Mouse (Mus musculus): ENCODE data around the gene Gm26657.

The Gm26657 gene

DNA sequence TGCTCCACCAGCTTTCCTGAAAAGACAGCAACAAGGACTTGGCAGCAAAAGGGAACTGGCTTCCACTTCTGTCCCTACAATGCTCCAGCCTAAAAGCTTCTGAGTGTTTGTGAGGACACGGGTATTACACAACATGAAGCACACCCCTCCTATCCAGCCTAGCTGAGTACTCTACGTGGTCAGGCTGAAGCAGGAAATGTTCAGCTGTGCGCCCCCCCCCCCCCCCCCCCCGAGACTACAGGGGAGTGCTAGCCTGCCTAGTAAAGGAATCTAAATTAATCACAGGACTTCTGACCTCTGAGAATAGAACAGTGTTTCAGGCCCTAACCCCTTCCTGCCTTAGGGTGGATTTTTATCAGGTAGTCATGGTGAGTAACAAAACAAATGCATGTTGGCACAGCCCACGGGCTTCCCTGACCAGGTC lies 28.0 kb downstream of the Gm26657 start:
- no peak for DNase-seq

DNA sequence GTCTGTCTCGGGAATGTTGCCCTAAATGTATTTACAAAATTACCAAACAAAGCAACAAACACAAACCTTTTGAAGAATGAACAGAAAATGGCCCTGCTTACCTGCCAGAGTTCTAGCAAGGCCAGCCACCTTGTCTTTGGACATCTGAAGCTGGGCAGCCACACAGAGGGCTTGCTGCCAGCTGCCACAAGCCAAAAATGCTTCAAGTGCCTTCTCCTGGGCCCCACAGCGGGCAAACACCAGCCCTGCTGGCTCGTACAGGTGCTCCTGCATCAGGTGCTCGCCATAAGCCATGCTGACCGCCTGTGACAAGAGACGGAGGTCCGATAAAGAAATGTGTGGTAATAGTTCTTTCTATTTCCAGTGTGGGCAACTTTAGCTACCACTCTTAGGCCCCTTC lies 29.0 kb downstream of the Gm26657 start:
- no peak for DNase-seq

- no peak for DNase-seq
Measured at GRCm38 (mm10) chr4:56771065-56771464, 31.2 kb downstream of the Gm26657 start.

Measured in thymus, postnatal 36 days (tissue).